Mouse (Mus musculus) hindlimb bud, embryonic 11.5 days (tissue): ENCODE measurements around the gene Pear1.

Experiments
- DNase-seq: peaks from one replicate; pipeline ENCODE4 v3.0.0-alpha.2; 2012; ENCODE audit warnings: low read depth, low spot score; ENCODE audit errors: extremely low spot score

The Pear1 gene

DNA sequence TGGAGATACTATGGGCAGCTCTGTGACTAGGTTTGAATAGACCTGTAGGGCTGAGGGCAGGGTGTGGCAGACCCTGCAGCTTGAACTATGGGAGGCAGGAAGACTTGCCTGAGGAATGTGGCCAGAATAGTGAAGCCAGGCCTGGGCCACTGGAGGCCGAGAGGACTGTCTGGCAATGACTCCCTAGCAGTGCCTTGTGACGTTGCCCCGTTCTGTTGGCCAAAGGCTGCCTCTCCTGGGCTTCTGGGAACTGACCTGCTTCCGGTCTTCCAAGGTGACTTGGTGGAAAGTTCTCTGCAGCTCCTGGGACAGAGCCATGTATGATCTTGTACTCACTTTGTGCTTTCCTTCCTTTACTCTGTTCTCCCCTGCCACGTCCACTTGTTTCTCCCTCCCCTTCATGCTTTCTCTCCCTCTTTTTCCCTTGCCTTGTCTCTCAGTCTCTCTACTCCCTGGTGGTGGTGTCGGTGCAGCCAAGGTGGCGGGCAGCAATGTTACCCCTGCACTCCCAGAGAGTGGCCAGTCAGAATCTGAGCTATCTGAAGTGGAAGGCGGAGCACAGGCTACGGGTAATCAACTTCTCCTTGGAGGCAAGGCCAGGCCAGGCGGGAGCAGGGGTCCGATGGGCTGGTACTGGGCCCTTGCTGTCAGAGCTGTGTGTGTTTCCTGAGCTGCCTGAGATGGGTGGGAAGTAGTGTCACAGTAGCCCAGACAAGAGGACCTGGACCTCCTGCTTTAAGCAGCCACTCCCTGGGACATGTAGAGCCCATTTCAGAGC lies 89.9 kb downstream of the Pear1 start:
- DNase-seq, result no peak

- DNase-seq, result no peak
Measured at GRCm38 (mm10) chr3:87733098-87733497, 91.0 kb downstream of the Pear1 start.

DNA sequence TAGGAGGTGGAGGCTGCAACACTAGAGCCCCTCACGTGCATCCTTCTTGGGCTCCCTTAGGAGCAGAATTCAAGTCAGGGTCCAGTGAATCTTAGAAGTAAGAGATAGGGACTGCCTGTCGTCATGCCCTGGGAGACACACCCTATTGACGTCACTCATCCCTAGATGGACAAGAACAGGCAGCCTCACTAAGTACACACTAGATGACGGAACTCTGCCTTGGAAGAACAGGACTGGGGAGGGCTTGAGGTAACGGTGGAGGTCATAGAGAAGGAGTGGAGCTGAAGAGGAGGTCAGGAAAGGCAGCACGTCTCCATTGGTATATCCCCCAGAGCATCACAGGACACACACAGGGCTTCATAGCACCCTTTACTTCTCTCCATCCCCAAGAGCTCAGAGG lies 95.4 kb downstream of the Pear1 start:
- DNase-seq, result no peak

DNA sequence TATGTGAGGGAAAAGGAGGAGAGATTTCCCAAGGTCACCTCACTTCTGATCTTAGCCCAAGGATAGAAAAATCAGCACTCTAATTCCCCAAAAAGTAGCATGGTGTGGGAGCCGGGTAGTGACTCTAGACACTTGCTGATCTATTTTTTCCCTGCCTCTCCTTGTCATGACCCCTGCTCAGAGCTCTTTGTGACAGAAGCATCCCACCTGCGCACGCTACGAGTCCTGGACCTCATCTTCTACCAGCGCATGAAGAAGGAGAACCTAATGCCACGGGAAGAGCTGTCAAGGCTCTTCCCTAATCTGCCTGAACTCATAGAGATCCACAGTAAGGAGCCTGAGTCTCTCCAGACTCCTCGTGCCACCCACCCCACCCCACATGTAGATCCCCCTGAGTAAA lies 97.9 kb downstream of the Pear1 start:
- no peak for DNase-seq

GRCm38 (mm10) chr3:87725396-87726160 lies 98.5 kb downstream of the Pear1 start:
- no peak for DNase-seq

- DNase-seq, result no peak
Measured at GRCm38 (mm10) chr3:87724556-87724955, 99.5 kb downstream of the Pear1 start.

- no peak for DNase-seq
Measured at GRCm38 (mm10) chr3:87718525-87718924, 105.6 kb downstream of the Pear1 start.
